ENCODE assay signal across 8 mouse cellular contexts in the genomic region with DNA sequence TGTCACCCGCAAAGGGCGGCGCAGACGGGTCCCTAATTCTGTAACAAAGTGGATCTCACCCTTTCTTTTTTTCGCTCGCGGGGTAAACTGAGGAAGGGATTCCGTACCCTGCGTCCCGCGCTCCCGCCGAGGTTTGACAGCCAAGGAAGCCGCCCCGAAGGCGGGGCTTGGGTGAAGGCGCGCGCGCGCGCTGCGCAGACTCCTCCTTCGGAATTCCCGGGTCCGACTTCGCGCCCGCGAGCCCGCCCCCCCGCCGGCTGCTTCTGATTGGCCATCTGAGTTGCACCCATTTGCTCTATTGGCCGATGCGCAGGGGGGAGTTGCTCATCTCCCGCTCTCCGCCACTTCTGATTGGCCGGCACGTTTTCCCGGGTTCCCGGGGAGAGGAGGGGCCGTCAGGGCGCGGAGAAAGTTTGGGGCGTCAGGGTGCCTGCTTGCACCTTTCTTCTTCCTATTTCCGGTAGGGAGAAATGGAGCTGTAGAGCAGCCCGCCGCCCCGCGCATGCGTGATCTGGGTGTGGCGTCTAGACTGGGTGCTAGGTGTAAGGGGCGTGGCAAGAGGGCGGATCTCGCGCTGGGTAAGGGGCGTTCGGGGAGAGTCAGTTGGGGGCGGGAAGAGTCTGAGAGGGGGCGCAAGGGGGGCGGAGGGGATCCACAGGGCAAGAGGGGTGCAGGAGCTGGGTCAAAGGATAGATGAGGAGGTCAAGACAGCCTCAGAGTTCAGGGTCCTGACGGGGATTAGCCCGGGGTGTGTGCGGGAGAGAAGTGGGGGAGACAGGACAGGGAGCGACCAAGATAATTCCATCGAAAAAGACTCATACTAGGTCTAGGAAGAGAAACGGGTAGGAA. TPM values are rescaled to one million over a fixed set of nuclear protein-coding genes. Genes with fewer than 3 reads are reported as not detected.
DNase-seq lines count a peak whose midpoint lies in the region; ATAC-seq and TF ChIP-seq lines count a peak whose summit lies in the region.

A gene (minus strand): TSS at position 173 of the 849 bp plus-strand sequence.
A gene (plus strand): TSS at position 449 of the 849 bp plus-strand sequence.

- peak; percentile 68; the same call in 1 of the 2 replicates for TF ChIP-seq EP300 in lung, postnatal 0 days (IDR thresholded peaks at IDR 0.05)

- H3K9me3 ChIP-seq in hindbrain, embryonic 10.5 days = no peaks in the 10 kb centered on the region
- no peaks in the 10 kb centered on the region for H3K9me3 ChIP-seq in lung, postnatal 0 days (ENCODE audit: low read length)

- H3K9ac ChIP-seq in lung, postnatal 0 days (replicated peaks; ENCODE audit: low read depth) = peak within 1 kb of the TSS; percentile 44

- peak; percentile 98 for DNase-seq in MN1 (ENCODE audit: low spot score)
- DNase-seq in cerebellum, adult 9-10 months = peak; percentile 92
- DNase-seq in hindbrain, embryonic 10.5 days (ENCODE audit: low spot score) = peak; percentile 99
- DNase-seq in layer of hippocampus, adult 9-11 months = peak; percentile 96
- DNase-seq in lung, postnatal 0 days (ENCODE audit: low spot score) = peak; percentile 99
- DNase-seq in ovary, postnatal 14 days (ENCODE audit: low spot score) = peak; percentile 91
- DNase-seq in thymus, postnatal 14 days = peak; percentile 99

- H3K4me1 ChIP-seq in hindbrain, embryonic 10.5 days (replicated peaks) = peaks cover 42% of the 10 kb centered on the region
- H3K4me1 ChIP-seq in lung, postnatal 0 days (ENCODE audit: insufficient read depth, low read depth, low read length) = peaks cover 9% of the 10 kb centered on the region; the same call in 1 of the 2 replicates

- H3K27ac ChIP-seq in hindbrain, embryonic 10.5 days = peak within 1 kb of the TSS; percentile 88
- H3K27ac ChIP-seq in lung, postnatal 0 days (ENCODE audit: low read length) = peak within 1 kb of the TSS; percentile 17

- peak within 1 kb of the TSS; percentile 90 for H3K4me2 ChIP-seq in lung, postnatal 0 days (replicated peaks; ENCODE audit: low read depth, low read length)

- no peak for TF ChIP-seq CTCF in lung, postnatal 0 days (IDR thresholded peaks at IDR 0.05)

- peak within 1 kb of the TSS; percentile 71 for H3K4me3 ChIP-seq in hindbrain, embryonic 10.5 days
- H3K4me3 ChIP-seq in lung, postnatal 0 days (ENCODE audit: low read depth, low read length) = peak within 1 kb of the TSS; percentile 52

- ATAC-seq in frontal cortex, adult (ENCODE audit: low TSS enrichment) = peak; percentile 95
- peak; percentile 98 for ATAC-seq in lung, postnatal 0 days

- H3K36me3 ChIP-seq in hindbrain, embryonic 10.5 days = peaks cover 32% of the 10 kb centered on the region
- H3K36me3 ChIP-seq in lung, postnatal 0 days (ENCODE audit: insufficient read depth, low read length) = 0 out of 2 replicates have a peak, but pooled peaks cover 4% of the 10 kb centered on the region

- peaks cover 6% of the 10 kb centered on the region; the same call in 1 of the 2 replicates for H3K27me3 ChIP-seq in hindbrain, embryonic 10.5 days (ENCODE audit: insufficient read depth, poor library complexity, severe bottlenecking)
- H3K27me3 ChIP-seq in lung, postnatal 0 days (replicated peaks; ENCODE audit: insufficient read depth, low read length) = no peaks in the 10 kb centered on the region

- WGBS in hindbrain, embryonic 10.5 days = 1% methylated on average over 67 of the region's 67 CpGs
- 1% methylated on average over 65 of the region's 67 CpGs for WGBS in lung, postnatal 0 days

RNA-seq across cellular contexts. Expression of the first gene that starts in this region (rescaled TPM):
- 54.5 and 57.0 TPM in 2 replicates for polyA plus RNA-seq in hindbrain, embryonic 10.5 days (2016; fragmentation: Nextera tagmentation; extraction: Ambion mirVana)
- 14.2 and 17.4 TPM in 2 replicates for polyA plus RNA-seq in lung, postnatal 0 days (2015; fragmentation: Nextera tagmentation; extraction: Ambion mirVana)

RNA-seq across cellular contexts. Expression of the second gene that starts in this region (rescaled TPM):
- 19.6 and 25.4 TPM in 2 replicates for polyA plus RNA-seq in hindbrain, embryonic 10.5 days (2016; fragmentation: Nextera tagmentation; extraction: Ambion mirVana)
- 5.1 and 5.9 TPM in 2 replicates for polyA plus RNA-seq in lung, postnatal 0 days (2015; fragmentation: Nextera tagmentation; extraction: Ambion mirVana)

Comparison
In these comparisons a context has a peak if more than half of its experiments do, and no peak if none do; other contexts are left out.
1. Peak in every context shown above with its lines: DNase-seq, ATAC-seq, H3K4me3 ChIP-seq and H3K27ac ChIP-seq.